Mouse (Mus musculus) CH12.LX (cell line): ENCODE measurements around the gene Rab25. TPM values are rescaled to one million over a fixed set of nuclear protein-coding genes. Genes with fewer than 3 reads are reported as not detected.

Experiments
- DNase-seq: peaks from one replicate; pipeline ENCODE4 v3.0.0-alpha.2; 2013; ENCODE audit errors: extremely low read depth
- H3K27ac ChIP-seq: 2 replicates; pipeline ENCODE4 v1.5.1; 2012; ENCODE audit warnings: low read depth, mild to moderate bottlenecking, control low read depth, moderate library complexity; ENCODE audit not compliant: insufficient read depth
- H3K27me3 ChIP-seq: replicated peaks from 2 replicates; pipeline ENCODE3; 2012; ENCODE audit warnings: inconsistent platforms
- H3K36me3 ChIP-seq, 2 experiments: replicated peaks in 1 of 2; 2 replicates each; pipeline versions ENCODE3 to v1.6.1; 2012; ENCODE audit warnings: inconsistent platforms in 1 of 2, low read length in 1 of 2, mild to moderate bottlenecking in 1 of 2, mixed read lengths in 1 of 2, moderate library complexity in 1 of 2; ENCODE audit not compliant: control insufficient read depth in 1 of 2, insufficient read depth in 1 of 2
- H3K4me1 ChIP-seq, 2 experiments: 2 replicates each; pipeline ENCODE4 v1.6.1; 2012; ENCODE audit warnings: inconsistent platforms in 1 of 2, moderate library complexity in 1 of 2; ENCODE audit not compliant: insufficient read depth in 2 of 2, control insufficient read depth in 1 of 2
- H3K4me2 ChIP-seq: 2 replicates; pipeline ENCODE4 v1.6.1; 2012; ENCODE audit warnings: low read depth, mild to moderate bottlenecking, control low read depth; ENCODE audit not compliant: poor library complexity, insufficient read depth, severe bottlenecking
- H3K4me3 ChIP-seq, 3 experiments: fragments of 150-350 bp in 1 of 3; sonication (generic) in 1 of 3; replicated peaks in 1 of 3; 2 replicates each; pipeline versions ENCODE3 to v1.5.1; 2011 to 2012; ENCODE audit warnings: low read depth in 2 of 3, low read length in 2 of 3, mild to moderate bottlenecking in 2 of 3, moderate library complexity in 2 of 3, control low read depth in 1 of 3, improper control_type of control experiment in 1 of 3, inconsistent platforms in 1 of 3, mixed read lengths in 1 of 3; ENCODE audit not compliant: poor library complexity in 1 of 3
- H3K79me2 ChIP-seq: replicated peaks from 2 replicates; pipeline ENCODE4 v1.6.1; 2012; ENCODE audit warnings: mild to moderate bottlenecking, moderate library complexity; ENCODE audit not compliant: control insufficient read depth, poor library complexity, insufficient read depth, severe bottlenecking; ENCODE audit errors: extremely low read depth
- H3K9ac ChIP-seq: 2 replicates; pipeline ENCODE4 v1.6.1; 2012; ENCODE audit warnings: low read depth, mild to moderate bottlenecking, control low read depth, moderate library complexity; ENCODE audit not compliant: insufficient read depth
- H3K9me3 ChIP-seq: replicated peaks from 2 replicates; pipeline ENCODE3; 2012; ENCODE audit warnings: low read length, inconsistent platforms, mixed read lengths
- CHD1 ChIP-seq: IDR thresholded peaks from 2 replicates; pipeline ENCODE4 v1.6.1; 2012; ENCODE audit warnings: low read depth, low read length, improper control_type of control experiment, inconsistent platforms
- GABPA ChIP-seq: IDR thresholded peaks from 2 replicates; pipeline ENCODE4 v1.6.1; 2012; ENCODE audit warnings: low read depth, low read length, improper control_type of control experiment, inconsistent platforms; ENCODE audit not compliant: insufficient replicate concordance
- HCFC1 ChIP-seq: IDR thresholded peaks from 2 replicates; pipeline ENCODE4 v1.6.1; 2012; ENCODE audit warnings: low read depth, mild to moderate bottlenecking, inconsistent platforms, low read length, improper control_type of control experiment
- IRF4 ChIP-seq: IDR thresholded peaks from 2 replicates; pipeline ENCODE4 v1.6.1; 2014; ENCODE audit warnings: low read depth, mild to moderate bottlenecking, inconsistent platforms, low read length, improper control_type of control experiment
- MAFK ChIP-seq: IDR thresholded peaks from 2 replicates; pipeline ENCODE4 v1.6.1; 2011; ENCODE audit warnings: low read length, improper control_type of control experiment; ENCODE audit not compliant: insufficient replicate concordance
- MAX ChIP-seq: IDR thresholded peaks from 2 replicates; pipeline ENCODE4 v1.6.1; 2011; ENCODE audit warnings: low read length, improper control_type of control experiment
- MAZ ChIP-seq: IDR thresholded peaks from 2 replicates; pipeline ENCODE4 v1.6.1; 2012; ENCODE audit warnings: low read depth, mild to moderate bottlenecking, inconsistent platforms, low read length, improper control_type of control experiment, moderate library complexity
- MEF2A ChIP-seq: IDR thresholded peaks from 2 replicates; pipeline ENCODE4 v1.6.1; 2014; ENCODE audit warnings: low read depth, mild to moderate bottlenecking, inconsistent platforms, low read length, improper control_type of control experiment, borderline replicate concordance
- MXI1 ChIP-seq: IDR thresholded peaks from 2 replicates; pipeline ENCODE4 v1.6.1; 2011; ENCODE audit warnings: mild to moderate bottlenecking, low read depth, low read length, improper control_type of control experiment
- MYC ChIP-seq: IDR thresholded peaks from 2 replicates; pipeline ENCODE4 v1.6.1; 2011; ENCODE audit warnings: low read depth, mild to moderate bottlenecking, improper control_type of control experiment, low read length
- NRF1 ChIP-seq: IDR thresholded peaks from 2 replicates; pipeline ENCODE4 v1.6.1; 2014; ENCODE audit warnings: low read depth, mild to moderate bottlenecking, inconsistent platforms, low read length, improper control_type of control experiment, moderate library complexity
- POLR2AphosphoS2 ChIP-seq: IDR thresholded peaks from 2 replicates; pipeline ENCODE4 v1.6.1; 2011; ENCODE audit warnings: low read depth, low read length, improper control_type of control experiment
- TBP ChIP-seq: conservative IDR thresholded peaks from 2 replicates; pipeline ENCODE4 v1.6.1; 2011; ENCODE audit warnings: low read depth, low read length, improper control_type of control experiment
- USF2 ChIP-seq: conservative IDR thresholded peaks from 2 replicates; pipeline ENCODE4 v1.6.1; 2011; ENCODE audit warnings: low read depth, low read length, improper control_type of control experiment
- ZNF384 ChIP-seq: IDR thresholded peaks from 2 replicates; pipeline ENCODE4 v1.6.1; 2012; ENCODE audit warnings: low read depth, low read length, improper control_type of control experiment, inconsistent platforms
- dilution Hi-C: fragments of 300-500 bp; cut with MboI; formaldehyde crosslinking; loops from 2 replicates; pipeline ENCODE4 v1.14.3; 2020; ENCODE audit warnings: low sequenced_read_pairs; ENCODE audit not compliant: extremely low pct_unique_long_range_greater_than_20kb, extremely low pct_ligation_motif_present
- in situ Hi-C: fragments of 300-500 bp; cut with MboI; formaldehyde crosslinking; loops from 3 replicates; pipeline ENCODE4 v1.14.3; 2019; ENCODE audit warnings: low sequenced_read_pairs, low pct_ligation_motif_present, low pct_unique_long_range_greater_than_20kb, mixed read lengths
- polyA plus RNA-seq: library from polyadenylated mRNA; unstranded; fragments of >175 nt; gene quantifications from 2 replicates; pipeline ENCODE4 v1.2.1, GENCODE M21; 2012; ENCODE audit warnings: low read depth; ENCODE audit not compliant: insufficient read length
- total RNA-seq, 2 experiments: library from RNA; depleted of rRNA; stranded (reverse); fragments of 300-350 nt in 1 of 2; fragments of >200 nt in 1 of 2; gene quantifications; 2 replicates each; pipeline ENCODE4 v1.2.3; 2012 to 2014

The Rab25 gene
- total and polyA plus RNA-seq, 3 experiments = 0.79 to 4.1 (median 1.8) TPM

DNA sequence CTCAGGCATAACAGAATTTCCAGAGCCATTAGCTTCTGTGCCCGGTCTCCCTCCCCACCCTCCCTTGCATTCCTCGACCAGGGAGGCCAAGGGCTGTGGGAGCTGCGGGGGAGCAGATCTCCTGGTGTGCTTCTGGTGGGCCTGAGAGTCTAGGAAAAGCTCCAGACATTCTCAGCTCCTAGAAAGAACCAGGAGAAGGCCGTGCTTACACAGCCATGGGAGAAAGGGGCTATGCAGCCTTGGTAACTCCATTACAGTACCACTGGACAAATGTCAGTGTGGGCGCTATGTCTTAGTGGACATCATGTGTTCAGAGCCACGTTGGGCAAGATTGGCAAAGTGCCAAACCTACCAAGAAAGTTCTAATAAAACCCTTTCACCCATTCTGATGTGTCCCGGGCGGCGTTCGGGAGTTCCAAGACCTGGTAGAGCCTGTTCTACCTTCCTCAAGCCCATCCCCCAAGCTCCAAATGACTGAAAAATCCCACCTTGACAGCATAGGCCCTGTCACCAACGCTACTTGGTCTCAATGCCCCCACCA is 46.0 kb downstream of the Rab25 start:
- no peaks in the 10 kb centered on the region for H3K9me3 ChIP-seq
- DNase-seq = no peak
- H3K4me3 ChIP-seq = peak overlapping the region; percentile 62 to 87 (median 87)
- in situ Hi-C loops = no loop called here
- H3K36me3 ChIP-seq = peaks cover 0 to 12% of the 10 kb centered on the region in 2 experiments
- peak overlapping the region; percentile 64 for H3K9ac ChIP-seq
- no peak overlapping the region for H3K27ac ChIP-seq
- dilution Hi-C loops = no loop called here
- H3K79me2 ChIP-seq = no peaks in the 10 kb centered on the region; the same call in 1 of the 2 replicates
- H3K27me3 ChIP-seq = peaks cover 10% of the 10 kb centered on the region
- peak overlapping the region; percentile 79 for H3K4me2 ChIP-seq
- TF ChIP-seq MYC (no peak), GABPA (no peak), ZNF384 (no peak), MXI1 (0 out of 2 replicates have a peak, but pooled peaks have one; percentile 14)
- peaks cover 9 to 58% of the 10 kb centered on the region in 2 experiments for H3K4me1 ChIP-seq

DNA sequence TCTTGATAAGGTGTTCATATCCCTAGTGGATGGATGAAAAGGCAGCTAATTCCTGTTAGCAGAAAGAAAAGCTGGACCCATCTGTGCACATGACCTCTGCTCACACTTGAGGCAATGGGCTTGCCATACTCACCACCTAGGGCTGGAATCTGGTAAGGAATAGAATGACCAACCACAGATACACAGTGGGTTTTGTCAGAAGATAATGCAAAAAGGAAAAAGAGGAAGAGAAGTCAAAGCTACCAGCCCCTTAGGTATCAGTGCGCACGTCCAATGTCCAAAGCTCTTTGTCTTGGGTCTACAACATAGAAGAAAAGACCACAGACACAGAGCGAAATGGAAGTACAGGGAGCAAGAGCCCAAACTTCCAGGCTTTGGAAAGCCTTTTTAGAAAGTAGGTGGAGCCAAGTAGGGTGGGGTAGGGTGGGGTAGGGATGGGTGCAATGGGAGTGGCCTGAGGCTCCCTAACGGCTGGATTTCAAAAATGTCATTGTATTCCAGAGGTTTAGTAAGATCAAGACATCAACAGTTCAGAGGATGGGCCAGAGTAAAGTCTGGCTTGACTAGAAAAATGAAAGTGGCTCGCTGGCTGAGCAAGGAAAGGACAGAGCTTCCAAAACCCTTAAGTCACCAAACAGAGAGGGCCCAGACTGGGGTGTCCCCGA is 46.6 kb downstream of the Rab25 start:
- in situ Hi-C loops (no loop called here), dilution Hi-C loops (no loop called here)
- no peak overlapping the region for H3K27ac ChIP-seq
- H3K4me3 ChIP-seq = peak overlapping the region in 2 of 3 experiments; percentile 87
- peak overlapping the region; percentile 64; the same call in 1 of the 2 replicates for H3K9ac ChIP-seq
- peaks cover 0 to 12% of the 10 kb centered on the region in 2 experiments for H3K36me3 ChIP-seq
- H3K4me2 ChIP-seq = peak overlapping the region; percentile 79
- peaks cover 8 to 55% of the 10 kb centered on the region in 2 experiments for H3K4me1 ChIP-seq
- H3K79me2 ChIP-seq = no peaks in the 10 kb centered on the region; the same call in 1 of the 2 replicates
- no peaks in the 10 kb centered on the region for H3K9me3 ChIP-seq
- H3K27me3 ChIP-seq = peaks cover 10% of the 10 kb centered on the region
- no peak for DNase-seq
- TF ChIP-seq HCFC1 (no peak), IRF4 (0 out of 2 replicates have a peak, but pooled peaks have one; percentile 24)

DNA sequence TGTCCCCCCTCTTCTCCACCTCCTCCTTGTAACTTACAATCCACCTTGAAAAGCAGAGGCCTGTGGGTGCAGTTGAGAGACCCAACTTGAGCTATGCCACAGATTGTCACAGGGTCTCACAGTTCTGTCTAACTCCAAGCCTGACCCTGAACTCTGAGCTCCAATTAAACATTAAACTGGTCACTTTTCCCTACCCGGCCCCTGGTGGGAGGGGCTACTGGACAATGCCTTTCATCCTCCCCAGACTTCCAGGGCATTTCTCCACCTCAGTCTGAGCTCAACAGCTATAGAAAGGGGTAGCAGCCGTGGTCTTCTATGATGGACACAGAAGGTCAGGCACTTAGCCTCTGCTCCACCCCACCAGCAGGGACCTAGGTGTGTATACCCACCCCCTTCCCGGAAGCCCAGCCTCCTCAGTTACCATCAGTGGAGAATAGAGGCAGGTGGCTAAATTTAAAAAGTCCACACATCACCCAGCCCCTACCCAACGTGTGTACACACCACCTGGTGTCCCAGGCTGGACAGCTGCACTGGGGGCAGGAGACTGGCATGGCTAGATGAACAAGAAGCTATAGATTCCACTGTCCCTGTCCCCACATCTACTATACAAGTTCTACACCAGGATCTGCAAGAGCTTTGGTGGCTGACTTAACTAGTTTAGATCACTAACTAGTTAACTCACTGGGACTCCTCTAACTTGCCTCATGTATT is 47.3 kb downstream of the Rab25 start:
- no peak for DNase-seq
- peaks cover 8 to 49% of the 10 kb centered on the region in 2 experiments for H3K4me1 ChIP-seq
- H3K4me2 ChIP-seq = peak overlapping the region; percentile 79; the same call in 1 of the 2 replicates
- no peak overlapping the region for H3K9ac ChIP-seq
- peaks cover 0 to 12% of the 10 kb centered on the region in 2 experiments for H3K36me3 ChIP-seq
- peak overlapping the region in 1 of 3 experiments; percentile 87 for H3K4me3 ChIP-seq
- H3K27ac ChIP-seq = no peak overlapping the region
- no peaks in the 10 kb centered on the region; the same call in 1 of the 2 replicates for H3K79me2 ChIP-seq
- TF ChIP-seq MAZ (no peak), POLR2AphosphoS2 (no peak), MAFK (no peak), TBP (no peak), MAX (no peak), MXI1 (no peak), NRF1 (no peak), MEF2A (no peak), CHD1 (no peak), USF2 (no peak)
- H3K27me3 ChIP-seq = peaks cover 10% of the 10 kb centered on the region
- no peaks in the 10 kb centered on the region for H3K9me3 ChIP-seq
- in situ Hi-C loops (no loop called here), dilution Hi-C loops (no loop called here)
